Mouse (Mus musculus): ENCODE measurements at regions not wholly inside any gene's neighbourhood (a gene's known extent, or its start where the extent isn't known, plus 50 kb on each side); places are given as distances from the start of the nearest gene placed in this dataset.

DNA sequence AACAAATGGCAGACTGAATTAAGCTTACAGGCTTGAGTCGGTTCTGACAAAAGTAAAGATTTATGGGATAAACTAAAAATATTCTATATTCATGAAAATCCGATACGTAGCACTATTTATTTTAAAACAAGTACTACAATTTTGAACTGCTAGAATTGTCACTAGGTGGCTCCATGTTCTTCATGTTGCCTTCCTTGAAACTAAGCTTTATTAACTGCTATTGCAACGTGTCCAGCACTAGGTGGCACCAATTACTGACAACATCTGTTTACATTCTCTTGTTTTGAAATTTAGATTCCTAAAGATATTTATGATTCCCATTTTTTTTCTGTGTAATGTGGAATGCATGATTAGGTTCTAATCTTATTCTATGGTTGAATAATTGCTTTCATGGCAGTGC lies 60.1 kb downstream of the Fam47c start:
- peak; percentile 18 for DNase-seq (ENCODE audit: low read depth, low spot score)
